Mouse (Mus musculus) testis, postnatal 14 days (tissue): ENCODE data around the gene Rsu1.
"Not testable (repeated sequence)": the region's sequence is repeated elsewhere in the genome, so short reads cannot be mapped to it uniquely, and the experiment has no call there.

Experiments
- DNase-seq: peaks from one replicate; pipeline ENCODE4 v3.0.0; 2021; ENCODE audit warnings: low spot score

Gene Rsu1

DNA sequence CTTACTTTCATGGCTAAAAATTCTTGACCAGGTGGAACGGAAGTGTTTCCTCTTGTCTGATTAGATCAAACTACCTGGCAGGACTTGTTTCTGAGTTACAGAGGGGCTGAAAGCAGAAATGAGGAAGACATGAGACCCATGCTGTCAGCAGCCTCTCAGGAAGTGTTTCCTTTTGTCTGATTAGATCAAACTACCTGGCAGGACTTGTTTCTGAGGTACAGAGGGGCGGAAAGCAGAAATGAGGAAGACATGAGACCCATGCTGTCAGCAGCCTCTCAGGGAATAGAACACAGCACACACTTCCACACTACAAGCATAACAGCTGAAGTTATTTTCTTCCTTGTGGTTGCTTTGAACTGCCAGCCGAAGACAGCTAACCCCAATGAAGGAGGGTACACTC lies 46.7 kb downstream of the Rsu1 start:
- no peak for DNase-seq

- DNase-seq = no peak
Measured at GRCm38 (mm10) chr2:13223451-13223850, 47.8 kb downstream of the Rsu1 start.

GRCm38 (mm10) chr2:13220141-13220540 lies 51.1 kb downstream of the Rsu1 start:
- no peak for DNase-seq

DNA sequence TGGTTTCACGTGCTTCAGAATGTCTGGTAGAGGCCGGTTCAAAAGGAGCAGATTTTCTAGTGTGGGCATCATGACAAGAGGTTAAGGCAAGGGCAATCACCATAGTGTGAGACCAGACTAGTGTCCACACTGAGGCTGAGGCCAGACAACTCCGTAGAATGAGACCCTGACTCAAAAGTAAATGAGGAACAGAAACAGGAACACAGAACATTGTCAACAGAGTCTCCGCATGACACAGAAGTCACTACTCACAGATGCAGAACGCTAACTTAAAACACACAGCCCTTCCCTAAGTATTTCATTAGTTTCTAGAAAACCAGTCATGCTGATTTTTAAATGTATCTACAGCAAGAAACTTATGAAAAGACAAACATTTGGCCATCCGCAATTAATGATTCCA lies 53.1 kb downstream of the Rsu1 start:
- DNase-seq = no peak

- no peak for DNase-seq
Measured at GRCm38 (mm10) chr2:13206825-13207224, 64.4 kb downstream of the Rsu1 start.

GRCm38 (mm10) chr2:13206367-13206766 lies 64.8 kb downstream of the Rsu1 start:
- no peak for DNase-seq

- no peak for DNase-seq
Measured at GRCm38 (mm10) chr2:13202805-13203475, 68.3 kb downstream of the Rsu1 start.

GRCm38 (mm10) chr2:13199713-13200112 lies 71.5 kb downstream of the Rsu1 start:
- DNase-seq = no peak

GRCm38 (mm10) chr2:13199033-13199432 lies 72.2 kb downstream of the Rsu1 start:
- no peak for DNase-seq

DNA sequence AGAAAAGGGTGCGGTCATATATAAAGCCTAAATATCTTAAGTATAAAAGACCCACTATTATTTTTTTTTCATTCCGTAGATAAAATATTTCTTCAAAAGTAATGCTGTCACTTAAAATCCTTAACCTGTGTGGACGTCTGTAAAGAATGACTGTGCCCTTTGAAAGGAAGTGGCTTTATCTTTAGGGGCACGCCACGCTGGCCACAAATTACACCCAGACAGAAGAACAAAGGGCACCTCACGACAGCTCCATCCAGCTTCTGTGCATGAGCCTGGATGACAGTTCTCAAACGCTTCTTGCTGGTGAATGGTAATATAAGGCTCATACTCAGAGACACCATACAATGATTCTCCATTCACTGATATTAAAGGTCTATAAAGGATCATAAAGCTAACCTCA lies 75.7 kb downstream of the Rsu1 start:
- DNase-seq = no peak

DNA sequence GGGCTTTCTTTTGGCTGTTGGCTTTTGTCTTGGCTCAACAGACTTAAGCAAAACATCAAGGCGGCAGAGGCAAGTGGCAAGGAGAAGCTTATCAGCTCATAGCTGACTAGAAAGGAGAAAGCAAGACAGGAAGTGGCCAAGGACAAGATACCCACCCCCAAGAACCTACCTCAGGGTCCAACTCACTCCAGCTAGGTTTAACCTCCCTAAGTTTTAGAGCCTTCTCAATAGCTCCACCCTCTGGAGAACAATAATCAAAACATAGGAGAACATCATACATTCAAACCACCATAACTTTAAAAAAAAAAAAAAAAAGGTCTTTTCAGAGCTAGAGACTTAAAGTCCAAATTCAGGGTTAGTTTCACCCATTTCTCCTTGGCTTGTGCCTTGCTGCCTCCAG lies 79.1 kb downstream of the Rsu1 start:
- DNase-seq = no peak

GRCm38 (mm10) chr2:13190767-13191166 lies 80.4 kb downstream of the Rsu1 start:
- DNase-seq = no peak

GRCm38 (mm10) chr2:13188831-13189495 lies 82.3 kb downstream of the Rsu1 start:
- no peak for DNase-seq

- DNase-seq = no peak
Measured at GRCm38 (mm10) chr2:13183124-13183523, 88.1 kb downstream of the Rsu1 start.

DNA sequence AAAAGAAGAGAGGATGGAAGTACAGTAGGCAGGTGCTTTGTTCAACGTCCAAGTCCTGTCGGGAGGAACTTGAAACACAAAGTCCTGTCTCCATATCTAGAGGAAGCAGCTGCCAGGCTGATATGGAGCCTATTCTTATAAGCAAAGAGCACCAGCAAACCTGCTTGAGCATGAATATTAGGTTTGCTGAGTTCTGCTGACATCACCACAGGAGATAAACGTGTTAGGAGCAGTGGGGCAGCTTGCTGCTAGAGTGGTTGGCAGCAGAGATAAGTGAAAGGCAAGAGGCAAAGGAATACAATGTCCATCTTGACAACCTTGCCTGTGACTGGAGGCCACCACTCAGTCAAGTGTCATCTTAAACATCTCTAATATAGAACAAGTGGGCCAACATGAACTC lies 89.3 kb downstream of the Rsu1 start:
- DNase-seq = not testable (repeated sequence)

GRCm38 (mm10) chr2:13177698-13178395 lies 93.4 kb downstream of the Rsu1 start:
- no peak for DNase-seq

- no peak for DNase-seq
Measured at GRCm38 (mm10) chr2:13176304-13176620, 95.0 kb downstream of the Rsu1 start.

- DNase-seq = no peak
Measured at GRCm38 (mm10) chr2:13175536-13176303, 95.5 kb downstream of the Rsu1 start.

DNA sequence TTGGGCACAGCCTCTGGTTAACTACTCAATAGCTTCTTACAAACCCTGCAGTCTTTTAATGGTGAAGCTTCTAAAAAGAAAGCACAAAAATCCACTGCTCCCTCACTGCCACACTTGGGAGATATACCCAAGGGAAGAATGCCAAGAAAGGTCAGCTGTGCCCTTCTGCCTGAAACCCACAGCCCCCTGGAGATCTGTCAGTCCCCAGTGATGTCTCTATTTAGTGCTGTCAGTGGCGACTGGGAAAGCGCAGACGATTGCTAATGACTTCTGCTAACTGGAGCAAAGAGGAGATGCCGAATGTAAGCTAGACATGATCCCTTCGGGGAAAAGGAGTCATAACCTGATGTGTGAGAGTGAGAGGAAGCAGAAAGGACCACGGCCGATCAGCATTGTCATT lies 96.8 kb downstream of the Rsu1 start:
- no peak for DNase-seq

DNA sequence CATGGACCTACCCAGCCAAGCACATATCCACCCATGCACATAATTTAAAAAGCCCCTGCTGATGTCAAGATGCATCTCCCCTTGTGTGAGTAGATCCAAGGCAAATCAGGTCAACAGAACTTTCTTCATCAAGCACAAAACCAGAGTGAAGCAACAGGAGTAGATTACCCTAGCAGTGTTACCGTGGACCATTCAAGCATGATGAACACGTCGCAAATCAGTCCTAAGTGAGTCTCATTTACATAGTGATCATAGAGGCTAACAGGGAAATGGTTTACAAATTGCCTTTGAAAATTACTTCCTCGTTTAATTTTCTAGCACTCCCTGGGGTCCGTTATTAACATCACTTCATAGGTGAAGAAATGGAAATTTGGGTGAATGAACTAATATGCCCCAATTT lies 100.6 kb downstream of the Rsu1 start:
- no peak for DNase-seq

GRCm38 (mm10) chr2:13169962-13170361 lies 101.3 kb downstream of the Rsu1 start:
- DNase-seq = no peak

- DNase-seq = no peak
Measured at GRCm38 (mm10) chr2:13169158-13169890, 101.9 kb downstream of the Rsu1 start.
